Mouse (Mus musculus) small intestine, adult 2 months (tissue): ENCODE results near the gene Tex2. TPM values are rescaled to one million over a fixed set of nuclear protein-coding genes. Genes with fewer than 3 reads are reported as not detected.

Experiments used
- H3K27ac ChIP-seq: fragments of 200-500 bp; 2 replicates; pipeline ENCODE4 v1.5.1; 2012; ENCODE audit warnings: low read depth, low read length, control low read depth, inconsistent platforms; ENCODE audit not compliant: insufficient read depth
- H3K27me3 ChIP-seq: fragments of 200-500 bp; 2 replicates; pipeline ENCODE4 v1.6.1; 2012; ENCODE audit warnings: mild to moderate bottlenecking, moderate library complexity, low read length, inconsistent platforms; ENCODE audit not compliant: control insufficient read depth, insufficient read depth
- H3K36me3 ChIP-seq: fragments of 200-500 bp; 2 replicates; pipeline ENCODE4 v1.6.1; 2012; ENCODE audit warnings: mild to moderate bottlenecking, low read length, control low read depth, inconsistent platforms; ENCODE audit not compliant: control insufficient read depth, insufficient read depth
- H3K4me1 ChIP-seq: fragments of 200-500 bp; 2 replicates; pipeline ENCODE4 v1.6.1; 2012; ENCODE audit warnings: low read length, inconsistent platforms, mixed read lengths; ENCODE audit not compliant: control insufficient read depth, insufficient read depth, insufficient read length
- H3K4me3 ChIP-seq: fragments of 200-500 bp; 2 replicates; pipeline ENCODE4 v1.5.1; 2012; ENCODE audit warnings: low read depth, mild to moderate bottlenecking, control low read depth, inconsistent platforms, low read length, moderate library complexity
- CTCF ChIP-seq: fragments of 200-500 bp; IDR thresholded peaks from 2 replicates; pipeline ENCODE4 v1.5.1; 2012; ENCODE audit warnings: low read depth, mild to moderate bottlenecking, control low read depth, inconsistent platforms, low read length, moderate library complexity, mixed read lengths; ENCODE audit not compliant: insufficient replicate concordance, insufficient read length; ENCODE audit errors: extremely low read depth
- POLR2A ChIP-seq: fragments of 200-500 bp; IDR thresholded peaks from 2 replicates; pipeline ENCODE4 v1.6.1; 2012; ENCODE audit warnings: low read depth, mild to moderate bottlenecking, control low read depth, inconsistent platforms, low read length, moderate library complexity
- WGBS: fragments of 180-500 bp; shearing (Covaris S2); methylation state at CpG from one replicate; pipeline ENCODE4 v1.1.7; 2018; 5-methylcytosine and 5-hydroxymethylcytosine counted together
- polyA plus RNA-seq: library from polyadenylated mRNA; depleted of rRNA; stranded (reverse); fragments of >200 nt; gene quantifications from 2 replicates; pipeline ENCODE4 v1.2.3, GENCODE M21; 2012

Gene Tex2
- polyA plus RNA-seq, 1 experiment = 9.7 TPM

- no peak overlapping the region for H3K27ac ChIP-seq
- TF ChIP-seq CTCF (no peak), POLR2A (no peak)
- H3K36me3 ChIP-seq = peaks cover 31% of the 10 kb centered on the region
- H3K4me1 ChIP-seq = no peaks in the 10 kb centered on the region
- H3K4me3 ChIP-seq = no peak overlapping the region
- H3K27me3 ChIP-seq = no peaks in the 10 kb centered on the region
- WGBS = 92% methylated on average over 7 of the region's 7 CpGs
Observed at GRCm38 (mm10) chr11:106507638-106508037, 105.6 kb downstream of the Tex2 start.

- Histone ChIP-seq H3K27me3 (no peaks in the 10 kb centered on the region), H3K27ac (no peak overlapping the region), H3K4me1 (no peaks in the 10 kb centered on the region), H3K36me3 (peaks cover 19% of the 10 kb centered on the region), H3K4me3 (no peak overlapping the region)
- TF ChIP-seq POLR2A (no peak), CTCF (no peak)
- WGBS = 89% methylated on average over 6 of the region's 6 CpGs
Observed at GRCm38 (mm10) chr11:106506211-106506610, 107.0 kb downstream of the Tex2 start.

- TF ChIP-seq POLR2A (no peak), CTCF (no peak)
- Histone ChIP-seq H3K36me3 (peaks cover 12% of the 10 kb centered on the region), H3K4me3 (no peak overlapping the region), H3K27me3 (no peaks in the 10 kb centered on the region), H3K27ac (no peak overlapping the region), H3K4me1 (no peaks in the 10 kb centered on the region)
Observed at GRCm38 (mm10) chr11:106504129-106504528, 109.1 kb downstream of the Tex2 start.

GRCm38 (mm10) chr11:106503425-106503717 lies 109.9 kb downstream of the Tex2 start:
- H3K27me3 ChIP-seq = no peaks in the 10 kb centered on the region
- TF ChIP-seq CTCF (no peak), POLR2A (no peak)
- no peaks in the 10 kb centered on the region for H3K4me1 ChIP-seq
- H3K36me3 ChIP-seq = peaks cover 8% of the 10 kb centered on the region; the same call in 1 of the 2 replicates
- H3K27ac ChIP-seq = no peak overlapping the region
- WGBS = 73% methylated on average over 4 of the region's 4 CpGs
- H3K4me3 ChIP-seq = no peak overlapping the region

- peaks cover 8% of the 10 kb centered on the region; the same call in 1 of the 2 replicates for H3K36me3 ChIP-seq
- H3K27ac ChIP-seq = no peak overlapping the region; the same call in 1 of the 2 replicates
- TF ChIP-seq CTCF (no peak), POLR2A (no peak)
- H3K4me3 ChIP-seq = no peak overlapping the region
- H3K4me1 ChIP-seq = no peaks in the 10 kb centered on the region
- WGBS = 55% methylated on average over 13 of the region's 13 CpGs
- no peaks in the 10 kb centered on the region for H3K27me3 ChIP-seq
Observed at GRCm38 (mm10) chr11:106502631-106503424, 110.4 kb downstream of the Tex2 start.

GRCm38 (mm10) chr11:106502159-106502505 lies 111.1 kb downstream of the Tex2 start:
- Histone ChIP-seq H3K4me3 (no peak overlapping the region), H3K36me3 (peaks cover 8% of the 10 kb centered on the region; the same call in 1 of the 2 replicates), H3K27me3 (no peaks in the 10 kb centered on the region), H3K4me1 (no peaks in the 10 kb centered on the region), H3K27ac (no peak overlapping the region)
- TF ChIP-seq CTCF = no peak
- no peak for TF ChIP-seq POLR2A

- TF ChIP-seq CTCF = no peak
- peak; percentile 52; the same call in 1 of the 2 replicates for TF ChIP-seq POLR2A
- Histone ChIP-seq H3K4me1 (no peaks in the 10 kb centered on the region), H3K36me3 (peaks cover 4% of the 10 kb centered on the region; the same call in 1 of the 2 replicates), H3K27ac (peak overlapping the region; percentile 94), H3K27me3 (no peaks in the 10 kb centered on the region), H3K4me3 (peak overlapping the region; percentile 94)
- WGBS = 6% methylated on average over 22 of the region's 22 CpGs
Observed at GRCm38 (mm10) chr11:106501308-106502158, 111.7 kb downstream of the Tex2 start.
